Mouse (Mus musculus) layer of hippocampus, adult 8-10 months (tissue): ENCODE measurements at regions not wholly inside any gene's neighbourhood (a gene's known extent, or its start where the extent isn't known, plus 50 kb on each side); places are given as distances from the start of the nearest gene placed in this dataset.
"Not testable (repeated sequence)": the region's sequence is repeated elsewhere in the genome, so short reads cannot be mapped to it uniquely, and the experiment has no call there.

Experiments
- DNase-seq, 2 experiments: peaks; one replicate each; pipeline ENCODE4 v3.0.0; 2022; ENCODE audit warnings: low spot score in 2 of 2

DNA sequence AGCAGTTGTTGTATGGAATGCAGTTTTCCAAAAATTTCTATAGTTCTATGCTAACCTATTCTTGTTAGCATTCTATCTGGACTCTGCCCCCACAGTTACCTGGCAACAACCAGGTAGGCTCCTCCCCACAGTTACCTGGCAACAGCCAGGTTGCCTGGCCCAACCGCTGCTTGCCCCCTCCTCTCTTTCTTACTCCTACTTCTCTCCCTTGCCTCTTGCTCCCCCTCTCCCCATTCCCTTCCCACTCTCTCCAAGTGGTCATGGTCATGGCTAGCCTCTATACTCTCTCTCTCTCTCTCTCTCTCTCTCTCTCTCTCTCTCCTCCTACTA, 70.4 kb upstream of the Cpsf6 start:
- no peak for DNase-seq

DNA sequence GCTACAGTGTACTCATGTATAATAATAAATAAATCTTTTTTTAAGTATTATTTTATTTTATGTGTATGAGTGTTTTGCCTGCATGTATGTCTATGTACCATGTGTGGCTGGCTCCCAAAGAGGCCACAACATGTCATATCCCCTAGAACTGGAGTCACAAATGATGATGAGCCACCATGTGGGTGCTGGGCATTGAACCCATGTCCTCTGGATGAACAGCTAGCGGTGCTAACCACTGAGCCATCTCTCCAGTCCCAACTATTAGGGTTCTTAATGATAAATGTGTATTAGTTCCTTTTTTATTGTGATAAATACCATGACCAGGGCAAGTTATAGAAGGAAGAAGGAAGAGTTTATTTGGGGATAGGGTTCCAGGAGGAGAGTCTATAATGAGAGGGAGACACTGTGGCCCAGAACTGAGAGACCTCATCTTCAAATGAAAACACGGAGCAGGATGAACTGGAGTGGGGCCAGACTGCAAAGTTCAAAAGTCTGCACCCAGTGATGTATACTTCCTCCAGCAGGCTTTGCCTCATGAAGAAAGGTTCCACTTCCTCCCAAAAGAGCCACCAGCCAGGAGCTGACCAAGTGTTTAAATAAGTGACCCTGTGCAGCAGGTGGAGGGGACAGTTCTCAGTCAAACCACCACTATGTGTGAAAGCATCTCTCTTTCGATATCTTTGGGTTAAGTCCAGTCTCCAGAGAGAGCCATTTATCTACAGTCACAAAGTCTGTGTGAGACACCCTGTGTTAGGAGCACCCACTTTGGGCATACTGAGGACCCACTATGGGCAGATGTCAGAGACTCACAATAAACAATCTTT, 69.8 kb upstream of the Cpsf6 start:
- DNase-seq = no peak

DNA sequence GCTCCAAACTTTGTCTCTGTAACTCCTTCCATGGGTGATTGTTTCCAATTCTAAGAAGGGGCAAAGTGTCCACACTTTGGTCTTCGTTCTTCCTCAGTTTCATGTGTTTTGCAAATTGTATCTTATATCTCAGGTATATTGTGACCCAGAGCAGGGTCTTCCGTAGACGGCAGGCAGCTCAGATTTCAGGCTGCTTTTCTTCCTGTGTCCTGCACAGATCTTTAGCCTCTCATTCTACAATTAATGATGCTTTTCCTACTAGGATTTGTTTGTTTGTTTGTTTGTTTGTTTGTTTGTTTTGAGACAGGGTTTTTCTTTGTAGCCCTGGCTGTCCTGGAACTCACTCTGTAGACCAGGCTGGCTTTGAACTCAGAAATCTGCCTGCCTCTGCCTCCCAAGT, 69.0 kb upstream of the Cpsf6 start:
- not testable (repeated sequence) for DNase-seq

DNA sequence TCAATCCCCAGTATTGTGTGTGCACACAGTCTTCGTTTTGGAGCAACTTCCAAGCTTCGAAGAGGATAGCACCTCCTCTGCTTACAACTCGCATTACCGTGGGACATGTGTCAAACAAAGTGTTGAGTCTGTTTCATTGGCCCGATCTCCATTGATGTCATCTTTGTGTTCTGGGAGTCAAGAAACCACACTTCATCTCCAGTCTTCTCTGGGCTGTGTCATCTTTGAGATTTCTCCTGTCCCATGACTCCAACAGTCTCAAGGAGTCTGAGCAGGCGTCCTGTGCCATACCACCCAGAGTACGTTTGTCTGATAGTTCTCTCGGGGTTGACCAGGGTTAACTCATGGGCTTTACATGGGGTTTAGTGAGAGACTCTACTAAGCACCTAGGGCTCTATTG, 67.8 kb upstream of the Cpsf6 start:
- no peak for DNase-seq

DNA sequence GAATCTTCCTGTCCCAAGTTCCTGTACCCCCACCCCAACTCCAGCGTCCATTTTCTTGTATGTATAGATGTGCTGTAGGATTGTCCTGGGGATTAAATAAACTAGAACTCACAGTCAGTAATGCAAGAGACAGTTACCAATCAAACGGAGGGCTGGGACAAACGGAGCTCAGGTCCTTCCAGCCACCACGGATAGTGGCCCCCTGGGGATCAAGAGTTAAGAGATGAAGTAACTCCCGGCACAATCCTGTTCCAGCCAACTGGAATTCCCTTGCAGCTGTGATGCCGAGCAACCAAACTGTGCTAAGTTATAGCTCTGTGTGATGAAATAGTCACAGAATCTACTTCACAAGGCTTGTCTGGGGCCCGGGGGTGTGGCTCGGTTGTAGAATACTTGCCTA, 67.4 kb upstream of the Cpsf6 start:
- DNase-seq = no peak

DNA sequence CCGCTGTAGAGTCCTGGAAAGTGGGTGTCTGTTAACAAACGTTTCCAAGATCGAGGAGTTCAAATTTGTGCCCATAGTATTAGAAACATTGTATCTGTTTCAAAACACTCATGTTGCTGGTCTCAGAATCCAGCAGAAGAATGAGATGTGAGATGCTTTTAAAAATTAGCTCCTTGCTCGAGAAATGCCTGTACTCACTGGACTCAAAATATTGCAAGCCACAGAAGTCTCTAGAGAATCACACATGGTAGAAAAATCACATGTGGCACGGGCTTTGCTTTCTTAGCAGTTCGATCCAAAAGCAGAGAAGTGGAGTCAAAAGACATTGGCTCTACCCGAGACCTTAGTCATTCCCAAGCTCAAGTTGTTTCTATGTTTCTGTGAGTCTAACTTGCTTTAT, 67.0 kb upstream of the Cpsf6 start:
- no peak for DNase-seq

DNA sequence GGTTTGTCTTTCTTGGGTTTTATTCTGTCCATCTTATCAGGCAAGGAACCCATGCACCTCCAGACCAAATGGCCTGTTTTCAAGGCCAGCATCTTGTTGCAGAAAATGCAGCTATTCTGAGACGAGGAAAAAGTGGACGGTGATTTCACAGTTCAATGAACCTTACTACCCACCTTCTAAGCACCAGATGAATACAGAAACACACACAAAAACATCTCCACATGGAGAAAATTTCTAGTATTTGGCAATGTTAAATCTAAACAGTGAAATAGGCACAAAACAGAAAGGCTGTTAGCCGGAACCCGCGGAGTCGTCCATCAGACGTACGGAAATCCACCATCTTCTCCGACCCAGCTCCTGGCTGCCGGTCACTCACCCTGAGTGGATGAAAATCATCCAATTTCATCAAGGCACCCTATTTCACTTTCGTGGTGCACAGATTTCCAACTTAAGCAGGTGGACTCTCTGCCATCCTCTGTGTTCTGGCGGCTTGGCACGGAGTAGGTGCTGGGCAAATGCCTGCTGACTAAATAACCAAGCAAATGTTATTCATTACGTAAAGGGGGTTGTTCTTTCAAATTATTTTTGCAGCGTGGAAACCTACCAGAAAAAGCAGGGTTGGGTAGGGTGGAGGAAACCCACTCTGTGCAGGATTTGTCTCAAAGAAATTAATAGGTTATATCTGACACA, 66.1 kb upstream of the Cpsf6 start:
- DNase-seq = peak in 1 of 2 experiments; percentile 51

DNA sequence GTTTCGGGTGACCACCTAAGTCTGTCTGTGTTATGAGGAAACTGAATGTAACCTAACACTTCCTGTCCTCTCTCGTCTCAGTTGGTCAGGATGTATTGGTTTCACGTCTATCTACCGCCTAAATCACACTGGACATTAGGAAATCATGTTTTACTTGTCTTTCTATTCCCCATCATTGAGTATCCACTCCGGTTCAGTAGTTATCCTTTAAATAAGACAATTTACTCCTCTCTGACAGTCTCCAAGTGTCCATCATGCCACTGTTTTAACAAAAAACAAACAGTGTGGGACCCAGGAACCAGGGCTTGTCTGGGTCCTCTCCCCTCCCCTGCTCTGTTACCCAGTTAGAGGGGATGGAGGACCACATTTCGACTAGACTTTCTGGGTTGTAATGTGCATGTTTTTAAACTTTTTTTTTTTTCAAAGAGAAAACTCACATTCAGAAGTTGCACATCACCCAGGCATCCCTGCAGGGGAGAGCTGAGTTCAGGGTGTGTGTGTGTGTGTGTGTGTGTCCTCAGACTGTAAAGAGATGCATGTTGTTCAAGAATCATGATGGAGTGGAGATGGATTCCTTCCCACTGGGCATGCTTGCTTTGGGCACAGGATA, 65.5 kb upstream of the Cpsf6 start:
- DNase-seq = no peak

DNA sequence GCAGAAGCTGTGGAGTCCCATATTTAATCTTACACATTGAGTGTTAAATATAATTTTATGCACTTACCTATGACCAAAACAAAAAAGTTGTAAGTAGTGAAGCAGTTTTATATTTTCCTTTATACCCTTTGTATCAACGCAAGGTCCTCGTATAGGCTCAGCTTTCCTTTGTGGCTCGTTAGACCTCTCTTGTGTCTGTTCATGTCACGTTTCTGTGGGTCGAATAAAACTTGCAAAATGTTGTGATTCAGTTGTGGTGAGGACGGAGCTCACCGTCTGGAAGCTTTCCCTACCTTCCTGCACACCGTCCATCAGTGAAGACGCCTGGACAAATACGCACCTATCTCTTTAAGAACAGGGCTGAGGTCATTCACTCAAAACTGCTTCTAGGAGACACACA, 64.9 kb upstream of the Cpsf6 start:
- DNase-seq = no peak

DNA sequence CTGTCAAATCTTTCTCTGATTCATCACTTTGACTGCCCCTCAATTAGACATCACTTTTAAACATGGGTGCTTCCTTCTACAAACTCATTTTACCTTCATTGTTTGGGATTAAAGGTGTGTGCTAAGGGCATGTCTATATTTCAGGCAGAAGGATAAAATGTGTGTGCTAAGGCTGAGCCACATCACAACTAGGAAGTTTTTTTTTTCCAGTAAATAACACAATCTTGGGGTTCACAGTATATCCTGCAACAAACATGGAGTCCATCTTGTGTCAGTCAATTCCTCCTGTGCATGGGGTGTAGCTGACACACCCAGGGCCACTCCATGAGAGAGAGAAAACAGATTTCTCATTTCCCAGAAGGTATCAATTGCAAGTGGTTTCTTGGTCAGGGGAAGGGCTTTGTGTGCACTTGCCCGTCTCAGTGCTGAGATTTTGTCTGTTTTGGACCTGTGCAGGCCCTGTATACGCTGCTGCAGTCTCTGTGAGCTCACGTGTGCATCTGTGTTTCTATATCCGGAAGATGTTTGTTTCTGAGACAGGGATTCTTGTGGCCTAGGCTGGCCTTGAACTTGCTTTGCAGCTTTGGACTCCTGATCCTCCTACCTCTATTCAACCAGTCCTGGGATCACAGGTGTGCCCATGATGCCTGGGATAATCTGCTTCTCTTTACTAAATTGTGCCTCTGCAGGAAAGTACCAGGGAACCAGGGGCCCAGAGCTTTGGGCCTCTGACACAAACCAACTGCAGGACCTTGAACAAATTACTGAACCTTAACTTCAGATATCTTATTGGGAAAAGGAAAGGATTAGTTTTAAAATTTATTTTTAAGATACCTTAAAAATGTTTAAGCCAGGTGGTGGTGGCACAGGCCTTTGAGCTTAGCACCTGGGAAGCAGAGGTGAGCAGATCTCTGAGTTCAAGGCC, 63.9 kb upstream of the Cpsf6 start:
- no peak for DNase-seq

DNA sequence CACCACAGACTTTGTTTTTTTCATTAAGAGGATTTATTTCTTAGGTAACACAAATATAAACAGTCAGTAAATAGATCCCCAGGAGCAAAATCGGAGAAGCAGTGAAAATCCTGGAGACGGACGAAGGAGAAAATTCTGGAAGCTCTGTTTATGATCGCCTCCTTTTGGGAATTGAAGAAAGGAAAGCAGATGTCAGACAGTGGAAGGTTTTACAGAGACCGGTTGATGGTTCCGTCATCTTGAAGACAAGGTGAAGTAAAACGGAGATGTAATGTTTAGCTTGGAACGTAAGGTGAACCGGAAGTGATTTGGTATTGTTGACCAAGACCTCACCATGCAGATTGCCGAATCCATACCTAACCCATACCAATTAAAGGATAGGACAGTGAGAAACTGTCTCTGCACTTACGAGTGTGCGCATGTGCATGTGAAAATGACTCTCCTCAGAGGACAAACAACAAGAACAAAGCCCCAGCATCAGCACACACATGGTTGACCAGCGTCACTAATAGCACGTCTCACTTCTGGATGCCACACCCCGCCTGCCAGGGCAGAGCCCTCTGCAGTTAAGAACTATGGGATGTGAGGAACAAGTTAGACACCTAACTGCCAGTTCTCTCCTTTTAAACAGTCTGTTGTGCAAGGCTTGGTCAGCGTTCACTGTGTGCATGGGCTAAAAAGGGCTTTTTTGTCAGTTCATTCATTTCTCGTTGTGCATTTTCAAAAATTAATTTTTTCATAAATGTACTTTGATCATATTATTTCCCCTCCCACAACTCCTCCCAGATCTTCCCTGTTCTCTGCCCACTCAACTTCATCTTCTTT, 62.4 kb upstream of the Cpsf6 start:
- DNase-seq = no peak

DNA sequence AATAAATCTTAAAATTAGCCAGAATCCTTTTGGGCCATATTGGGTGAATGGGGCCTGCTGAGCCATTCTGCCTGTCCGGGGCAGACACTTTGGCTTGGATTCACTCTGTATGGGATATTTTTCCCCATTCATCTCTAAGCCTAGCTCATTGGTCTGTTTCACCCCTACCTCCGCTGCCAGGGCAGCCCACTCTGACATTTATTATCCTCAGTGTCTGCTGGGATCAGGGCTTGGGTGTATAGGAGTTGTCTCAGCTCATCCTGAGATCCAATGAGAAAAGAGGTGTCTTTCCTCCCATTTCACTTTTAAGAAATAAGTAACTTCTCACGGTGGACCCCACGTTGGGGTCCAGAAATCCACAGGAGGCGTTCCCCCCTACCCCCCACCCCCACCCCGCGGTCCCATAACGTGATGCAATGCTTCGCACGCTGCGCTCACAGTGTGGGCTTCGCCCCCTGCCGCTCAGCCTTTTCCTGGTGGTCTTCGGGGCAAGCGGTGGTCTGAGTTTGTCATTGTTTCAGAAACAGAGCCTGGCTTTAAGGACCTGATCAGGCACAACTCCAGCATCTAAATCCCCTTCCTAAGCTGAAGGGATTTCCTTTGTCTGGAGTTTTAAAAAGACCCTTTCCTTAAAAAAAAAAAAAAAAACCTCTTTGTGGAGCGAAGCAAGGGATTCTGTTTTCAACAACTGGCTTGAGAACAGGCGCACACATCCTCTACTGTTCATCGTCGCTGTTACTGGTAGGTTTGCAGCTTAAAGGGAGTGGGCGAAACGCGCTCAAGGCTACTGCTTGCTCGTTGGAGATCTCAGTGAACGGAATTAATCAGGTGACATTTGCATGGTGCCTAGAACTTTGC, 61.5 kb upstream of the Cpsf6 start:
- DNase-seq = no peak

DNA sequence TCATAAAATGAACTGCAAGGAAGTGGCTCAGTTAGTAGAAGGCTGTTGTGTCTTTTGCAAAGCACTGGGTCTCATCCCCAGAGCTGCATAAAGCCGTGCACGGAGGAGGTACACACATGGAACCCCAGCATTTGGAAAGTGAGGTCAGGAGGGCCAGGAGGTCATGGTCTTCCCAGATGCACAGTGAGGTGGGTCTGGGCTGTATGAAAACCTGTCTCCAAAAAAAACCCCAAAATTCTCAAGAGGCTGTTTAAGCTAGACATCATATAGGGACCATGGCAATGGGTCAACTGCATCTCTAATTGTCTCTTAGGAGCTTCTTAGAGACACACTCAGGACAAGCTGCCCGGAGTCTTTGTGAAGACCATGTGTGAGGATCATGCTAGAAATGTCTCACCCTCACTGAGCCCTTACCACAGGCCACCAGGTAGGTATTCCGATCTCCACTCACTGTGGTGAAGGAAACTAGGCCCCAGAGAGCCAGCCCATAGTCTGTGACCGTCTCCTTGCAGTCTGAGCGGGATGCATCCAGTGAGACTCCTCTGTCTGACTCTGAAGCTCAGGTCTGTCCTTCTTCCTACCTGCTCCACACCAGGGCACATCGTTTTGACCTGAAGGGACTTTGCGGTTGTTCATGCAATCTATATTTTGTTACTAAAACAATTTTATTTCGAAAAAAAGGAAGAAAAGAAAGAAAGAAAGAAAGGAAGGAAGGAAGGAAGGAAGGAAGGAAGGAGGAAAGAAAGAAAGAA, 60.6 kb upstream of the Cpsf6 start:
- DNase-seq = no peak

DNA sequence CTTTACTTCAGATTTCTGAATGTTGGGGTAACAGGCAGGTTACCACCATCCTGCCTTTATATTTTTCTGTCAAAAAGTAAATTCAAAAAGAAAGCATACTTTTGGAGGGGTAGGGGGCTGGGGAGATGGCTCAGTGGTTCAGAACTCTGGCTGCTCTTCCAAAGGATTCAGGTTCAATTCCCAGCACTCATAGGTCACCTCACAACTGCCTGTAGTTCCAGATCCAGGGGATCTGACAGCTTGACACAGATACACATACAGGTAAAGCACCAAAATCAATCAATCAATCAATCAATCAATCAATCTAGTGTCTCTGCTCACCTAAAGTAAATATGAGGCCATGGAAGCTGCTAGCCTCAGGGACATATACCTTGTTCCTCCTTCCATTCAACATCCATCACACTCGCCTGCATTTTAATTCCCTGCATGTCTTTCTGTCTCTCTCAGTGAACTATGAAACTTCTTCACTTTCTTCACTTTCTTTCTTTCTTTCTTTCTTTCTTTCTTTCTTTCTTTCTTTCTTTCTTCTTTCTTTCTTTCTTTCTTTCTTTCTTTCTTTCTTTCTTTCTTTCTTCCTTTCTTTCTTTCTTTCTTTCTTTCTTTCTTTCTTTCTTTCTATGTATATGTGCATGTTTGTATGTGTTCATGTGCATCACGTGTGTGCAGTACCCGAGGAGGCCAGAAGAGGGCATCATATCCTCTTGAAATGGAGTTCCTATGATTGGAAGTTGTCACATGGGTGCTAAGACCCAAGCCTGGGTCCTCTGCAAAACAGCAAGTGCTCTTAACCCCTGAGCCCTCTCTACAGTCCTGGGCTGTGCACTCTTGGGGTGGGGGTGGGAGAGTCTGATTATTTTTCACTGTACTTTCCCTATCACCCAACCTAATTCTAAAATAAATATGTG, 59.6 kb upstream of the Cpsf6 start:
- no peak for DNase-seq

DNA sequence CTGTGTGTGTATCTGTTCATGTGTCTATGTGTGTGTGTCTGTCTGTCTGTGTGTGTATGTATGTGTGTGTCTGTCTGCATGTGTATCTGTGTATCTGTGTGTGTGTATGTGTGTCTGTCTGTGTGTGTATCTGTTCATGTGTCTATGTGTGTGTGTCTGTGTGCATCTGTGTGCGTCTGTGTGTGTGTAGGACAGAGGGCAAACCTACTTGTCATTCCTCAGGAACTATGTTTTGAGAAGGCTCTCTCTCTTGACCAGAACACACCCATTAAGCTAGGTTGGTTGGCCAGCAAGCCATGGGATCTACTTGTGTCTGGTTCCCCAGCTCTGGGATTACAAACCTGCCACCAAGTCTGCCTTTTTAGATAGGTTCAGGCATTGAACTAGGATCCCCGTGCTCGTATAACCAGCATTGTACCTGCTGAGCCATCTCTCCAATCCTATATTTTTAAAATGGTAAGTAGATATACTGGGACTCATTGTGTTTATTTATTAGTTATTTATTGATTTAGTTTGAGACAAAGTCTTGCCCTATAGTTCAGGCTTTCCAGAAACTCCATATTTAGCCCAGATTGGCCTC, 58.9 kb upstream of the Cpsf6 start:
- DNase-seq = no peak

DNA sequence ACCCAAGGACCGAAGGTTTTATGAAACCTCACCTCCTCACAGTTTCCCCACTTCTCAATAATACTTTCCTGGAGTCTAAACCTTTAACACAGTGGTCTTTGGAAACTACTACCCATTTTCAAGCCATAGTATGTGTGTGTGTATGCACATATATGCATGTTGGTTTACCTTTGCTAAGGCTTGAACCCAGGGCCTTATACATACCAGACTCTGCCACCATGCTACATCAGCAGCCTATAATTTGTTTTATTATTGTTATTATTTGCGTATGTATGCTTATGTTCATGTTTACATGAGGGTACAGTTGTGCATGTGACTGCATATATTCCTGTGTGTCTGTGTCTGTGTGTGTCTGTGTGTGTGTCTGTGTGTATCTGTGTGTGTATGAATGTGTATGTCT, 58.2 kb upstream of the Cpsf6 start:
- no peak for DNase-seq

DNA sequence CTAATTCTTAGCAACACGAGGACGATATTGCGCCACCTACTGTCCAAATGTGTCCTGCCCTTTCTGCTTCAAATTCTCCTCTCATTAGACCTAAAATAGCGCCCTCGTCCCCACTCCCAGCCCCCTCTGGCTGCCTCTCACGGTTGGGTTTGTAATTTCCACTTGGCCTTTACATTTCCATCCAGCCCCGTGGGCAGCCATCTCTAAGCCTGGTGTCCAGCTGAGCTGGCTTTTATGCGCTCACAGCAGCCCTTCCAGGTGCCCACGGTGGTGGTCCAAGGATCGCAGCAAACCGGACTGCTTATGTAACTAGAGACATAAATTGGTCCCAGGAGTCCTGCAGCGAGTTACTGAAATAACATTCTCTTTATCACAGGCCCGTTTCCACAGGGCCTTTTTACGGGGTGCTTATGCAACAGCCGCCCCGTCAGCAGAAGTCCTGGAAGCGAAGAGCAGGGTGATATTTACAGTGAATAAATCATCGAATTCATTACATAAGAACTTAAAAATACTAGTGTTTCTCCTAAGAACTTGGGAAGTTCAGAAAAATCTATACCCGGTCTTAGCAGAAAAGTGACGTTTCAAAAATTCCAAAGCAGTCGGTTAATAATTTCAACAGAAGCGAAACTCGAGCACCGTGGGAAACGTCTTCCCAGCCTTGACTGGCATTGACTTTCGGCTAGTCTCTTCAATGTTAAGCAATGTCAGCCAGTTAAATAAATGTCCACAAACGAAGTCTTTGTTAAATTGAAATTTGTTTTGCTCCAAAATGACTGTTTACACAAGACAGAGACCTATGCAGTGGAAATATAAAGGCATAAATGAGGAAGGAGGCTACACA, 57.3 kb upstream of the Cpsf6 start:
- peak; percentile 13 to 30 for DNase-seq
